Mouse (Mus musculus) embryonic stem cell, embryonic (primary cell): ENCODE measurements around the gene Slc18b1.

Source experiments
- CTCF ChIA-PET, 4 experiments: fragments of 300-600 bp in 2 of 4; fragments of 350-600 bp in 2 of 4; sonication (Branson Sonifier 250); formaldehyde crosslinking; loops; one replicate each; lab custom pipeline; 2022; ENCODE audit warnings: inconsistent platforms in 2 of 4; lab: Charles Lee
- POLR2A ChIA-PET, 4 experiments: fragments of 300-600 bp in 2 of 4; fragments of 350-600 bp in 2 of 4; sonication (Branson Sonifier 250); formaldehyde crosslinking; loops; one replicate each; lab custom pipeline; 2022; ENCODE audit warnings: antibody characterized with exemption in 4 of 4, inconsistent platforms in 1 of 4; lab: Charles Lee

The Slc18b1 gene

GRCm38 (mm10) chr10:23795871-23796520 is 790 bp upstream of the Slc18b1 start:
- ChIA-PET POLR2A (interaction anchor here (0.7 to 19.9 kb wide), 15 partner anchors 9 to 1065 kb away, joined by 3 to 479 read pairs (median 7); partner anchors contain the start of gene Rps12 (in 4 of the 4)), CTCF (interaction anchor here in 3 of 4 experiments (0.5 to 1.8 kb wide), 5 partner anchors 16 to 680 kb away, joined by 3 to 5 read pairs (median 4); no protein-coding TSS in a partner anchor)

- ChIA-PET POLR2A (interaction anchor here (1.0 to 20.2 kb wide), 13 partner anchors 7 to 17 kb away, joined by 3 to 479 read pairs (median 7); partner anchors contain the start of genes Rps12 (in 4 of the 4) and Slc18b1 (in 1 of the 4)), CTCF (no interaction called here)
Observed at GRCm38 (mm10) chr10:23797606-23798005, 820 bp downstream of the Slc18b1 start.

GRCm38 (mm10) chr10:23798142-23798541 is 1.4 kb downstream of the Slc18b1 start:
- CTCF ChIA-PET = interaction anchor here in 1 of 4 experiments (0.8 kb wide), 1 partner anchor 108 kb away, joined by 3 read pairs; no protein-coding TSS in a partner anchor
- POLR2A ChIA-PET = interaction anchor here in 2 of 4 experiments (0.8 to 20.2 kb wide), 4 partner anchors 11 to 17 kb away, joined by 3 to 479 read pairs (median 6); partner anchors contain the start of genes Rps12 (in 2 of the 2) and Slc18b1 (in 1 of the 2)

- POLR2A ChIA-PET = interaction anchor here in 3 of 4 experiments (0.7 to 20.2 kb wide), 9 partner anchors 11 to 35 kb away, joined by 3 to 479 read pairs (median 3); partner anchors contain the start of genes Rps12 (in 1 of the 3) and Slc18b1 (in 1 of the 3)
- CTCF ChIA-PET = interaction anchor here in 2 of 4 experiments (0.7 kb wide), 2 partner anchors 13 to 16 kb away, joined by 3 to 4 read pairs; no protein-coding TSS in a partner anchor
Observed at GRCm38 (mm10) chr10:23799933-23800332, 3.1 kb downstream of the Slc18b1 start.

- CTCF ChIA-PET = no interaction called here
- POLR2A ChIA-PET = interaction anchor here in 2 of 4 experiments (1.9 to 20.2 kb wide), 2 partner anchors 10 to 15 kb away, joined by 6 to 479 read pairs; partner anchors contain the start of genes Rps12 (in 1 of the 2) and Slc18b1 (in 1 of the 2)
Observed at GRCm38 (mm10) chr10:23802911-23803310, 6.1 kb downstream of the Slc18b1 start.

GRCm38 (mm10) chr10:23804665-23805064 is 7.9 kb downstream of the Slc18b1 start:
- POLR2A ChIA-PET = interaction anchor here in 2 of 4 experiments (0.5 to 20.2 kb wide), 8 partner anchors 8 to 1922 kb away, joined by 3 to 479 read pairs (median 8); partner anchors contain the start of genes Rps12 (in 2 of the 2) and Slc18b1 (in 2 of the 2)
- CTCF ChIA-PET = interaction anchor here in 1 of 4 experiments (0.6 kb wide), 1 partner anchor 507 kb away, joined by 3 read pairs; no protein-coding TSS in a partner anchor

- CTCF ChIA-PET = interaction anchor here (0.5 to 1.0 kb wide), 9 partner anchors 9 to 715 kb away, joined by 3 to 6 read pairs (median 4); partner anchors contain the start of gene Slc18b1 (in 1 of the 4)
- POLR2A ChIA-PET = interaction anchor here in 3 of 4 experiments (0.6 to 20.2 kb wide), 14 partner anchors 8 to 1210 kb away, joined by 3 to 479 read pairs (median 4); partner anchors contain the start of genes Rps12 (in 3 of the 3) and Slc18b1 (in 2 of the 3)
Observed at GRCm38 (mm10) chr10:23806201-23806600, 9.4 kb downstream of the Slc18b1 start.

GRCm38 (mm10) chr10:23811635-23812437 is 15.1 kb downstream of the Slc18b1 start:
- POLR2A ChIA-PET = interaction anchor here in 3 of 4 experiments (0.6 to 20.2 kb wide), 13 partner anchors 12 to 327 kb away, joined by 3 to 479 read pairs (median 4); partner anchors contain the start of genes Rps12 (in 2 of the 3) and Slc18b1 (in 2 of the 3)

GRCm38 (mm10) chr10:23812438-23812759 is 15.6 kb downstream of the Slc18b1 start:
- CTCF ChIA-PET = interaction anchor here (0.6 to 1.8 kb wide), 24 partner anchors 12 to 1399 kb away, joined by 3 to 12 read pairs (median 4); partner anchors contain the start of genes Slc18b1 (in 2 of the 4) and Rps12 (in 1 of the 4)
- POLR2A ChIA-PET = interaction anchor here (0.6 to 20.2 kb wide), 42 partner anchors 7 to 1920 kb away, joined by 3 to 479 read pairs (median 4); partner anchors contain the start of genes Rps12 (in 4 of the 4), Ccn2 (in 3 of the 4), Slc18b1 (in 2 of the 4) and Stx7 (in 1 of the 4)

More at GRCm38 (mm10) chr10:23811635-23812437, 15.1 kb downstream of the Slc18b1 start:
- CTCF ChIA-PET = interaction anchor here (0.6 to 1.5 kb wide), 8 partner anchors 15 to 545 kb away, joined by 3 to 8 read pairs (median 3); partner anchors contain the start of gene Slc18b1 (in 1 of the 4)

GRCm38 (mm10) chr10:23812852-23813766 is 16.3 kb downstream of the Slc18b1 start:
- ChIA-PET CTCF (interaction anchor here (0.5 to 1.8 kb wide), 24 partner anchors 13 to 1398 kb away, joined by 3 to 12 read pairs (median 4); partner anchors contain the start of genes Rps12 (in 1 of the 4) and Slc18b1 (in 1 of the 4)), POLR2A (interaction anchor here (0.6 to 20.2 kb wide), 45 partner anchors 8 to 1920 kb away, joined by 3 to 479 read pairs (median 4); partner anchors contain the start of genes Rps12 (in 4 of the 4), Ccn2 (in 3 of the 4), Slc18b1 (in 2 of the 4) and Stx7 (in 1 of the 4))

GRCm38 (mm10) chr10:23815168-23815567 is 18.4 kb downstream of the Slc18b1 start:
- ChIA-PET CTCF (interaction anchor here in 2 of 4 experiments (1.6 to 1.7 kb wide), 2 partner anchors 497 kb away, joined by 4 to 6 read pairs; no protein-coding TSS in a partner anchor), POLR2A (interaction anchor here in 1 of 4 experiments (0.6 to 20.2 kb wide), 4 partner anchors 10 to 317 kb away, joined by 3 to 479 read pairs (median 10); partner anchors contain the start of genes Rps12 and Slc18b1)

GRCm38 (mm10) chr10:23816241-23816640 is 19.5 kb downstream of the Slc18b1 start:
- POLR2A ChIA-PET = interaction anchor here in 3 of 4 experiments (0.5 to 20.2 kb wide), 8 partner anchors 23 to 316 kb away, joined by 3 to 479 read pairs (median 3); partner anchors contain the start of genes Rps12 (in 1 of the 3), Slc18b1 (in 1 of the 3) and Vnn1 (in 1 of the 3)
- CTCF ChIA-PET = interaction anchor here (0.5 to 1.7 kb wide), 10 partner anchors 10 to 496 kb away, joined by 3 to 11 read pairs (median 4); no protein-coding TSS in a partner anchor

- ChIA-PET CTCF (interaction anchor here in 3 of 4 experiments (0.6 to 1.1 kb wide), 4 partner anchors 11 to 486 kb away, joined by 4 to 11 read pairs (median 4); no protein-coding TSS in a partner anchor), POLR2A (interaction anchor here in 3 of 4 experiments (0.6 to 2.6 kb wide), 9 partner anchors 10 to 1147 kb away, joined by 3 to 9 read pairs (median 3); no protein-coding TSS in a partner anchor)
Observed at GRCm38 (mm10) chr10:23826516-23826915, 29.7 kb downstream of the Slc18b1 start.

- ChIA-PET CTCF (no interaction called here), POLR2A (interaction anchor here in 2 of 4 experiments (0.7 to 1.6 kb wide), 2 partner anchors 9 to 131 kb away, joined by 3 to 6 read pairs; no protein-coding TSS in a partner anchor)
Observed at GRCm38 (mm10) chr10:23836003-23836964, 39.5 kb downstream of the Slc18b1 start.
